Mouse (Mus musculus): ENCODE data around the gene Lrpprc.
A peak's percentile ranks its signal among the peaks of the same experiment; 100 is the strongest.

Lrpprc gene

DNA sequence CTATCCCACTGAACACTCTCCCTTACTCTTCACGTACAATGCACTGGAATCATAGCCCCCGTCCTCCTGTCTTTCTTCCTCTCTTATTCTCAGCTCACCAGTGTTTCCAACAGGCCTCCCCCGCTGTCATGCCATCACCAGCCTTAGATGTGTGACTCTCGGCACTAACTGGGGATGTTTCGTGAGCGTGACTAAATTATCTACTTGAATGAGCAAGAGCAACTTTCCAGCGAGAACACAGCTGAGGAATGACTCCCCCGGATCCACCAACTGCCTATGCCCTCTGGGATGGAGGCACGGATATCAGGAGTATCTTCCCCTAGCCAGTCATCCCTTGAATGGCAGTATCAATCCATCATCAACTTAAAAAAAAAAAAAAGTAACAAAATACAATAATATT, 66.6 kb downstream of the Lrpprc start:
- H3K27me3 ChIP-seq (ENCODE audit: insufficient read depth, low read length): no peaks in the 10 kb centered on the region
- no peak for TF ChIP-seq NANOG (IDR thresholded peaks at IDR 0.05; ENCODE audit: borderline replicate concordance, low read length)
- TF ChIP-seq POU5F1 (IDR thresholded peaks at IDR 0.05; ENCODE audit: borderline replicate concordance, low read length): no peak
- no peak for TF ChIP-seq CTCF (conservative IDR thresholded peaks at IDR 0.05; ENCODE audit: low read length)
- peaks cover 81% of the 10 kb centered on the region for H3K36me3 ChIP-seq (ENCODE audit: insufficient read depth, low read length)
- H3K4me3 ChIP-seq (replicated peaks; ENCODE audit: low read length): no peak overlapping the region
- no peaks in the 10 kb centered on the region for H3K9me3 ChIP-seq (ENCODE audit: low read length)
- H3K4me1 ChIP-seq (replicated peaks; ENCODE audit: low read depth, low read length): peaks cover 31% of the 10 kb centered on the region

DNA sequence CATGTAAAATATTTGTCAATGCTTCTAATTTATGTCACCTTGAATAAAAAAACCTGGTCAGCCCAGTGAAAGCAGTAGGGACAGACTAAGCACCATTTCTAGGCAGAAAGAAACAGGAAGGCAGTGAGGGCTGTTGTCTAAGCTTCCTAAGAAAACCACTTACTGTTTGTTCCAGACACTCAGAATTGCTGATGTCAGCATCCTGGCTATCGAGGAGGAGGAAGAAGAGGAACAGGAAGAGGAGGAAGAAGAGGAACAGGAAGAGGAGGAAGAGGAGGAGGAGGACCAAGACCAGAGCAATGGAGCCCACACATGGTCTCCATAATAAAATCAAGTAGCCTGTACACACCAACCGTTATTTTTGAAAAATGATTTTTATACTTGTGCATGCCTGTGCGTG, 71.5 kb downstream of the Lrpprc start:
- Histone ChIP-seq H3K4me3 (replicated peaks; ENCODE audit: low read length) (no peak overlapping the region), H3K27me3 (ENCODE audit: insufficient read depth, low read length) (no peaks in the 10 kb centered on the region), H3K4me1 (replicated peaks; ENCODE audit: low read depth, low read length) (peaks cover 66% of the 10 kb centered on the region), H3K9me3 (ENCODE audit: low read length) (no peaks in the 10 kb centered on the region), H3K36me3 (ENCODE audit: insufficient read depth, low read length) (peaks cover 57% of the 10 kb centered on the region)
- TF ChIP-seq CTCF (conservative IDR thresholded peaks at IDR 0.05; ENCODE audit: low read length) (no peak), NANOG (IDR thresholded peaks at IDR 0.05; ENCODE audit: borderline replicate concordance, low read length) (no peak)

DNA sequence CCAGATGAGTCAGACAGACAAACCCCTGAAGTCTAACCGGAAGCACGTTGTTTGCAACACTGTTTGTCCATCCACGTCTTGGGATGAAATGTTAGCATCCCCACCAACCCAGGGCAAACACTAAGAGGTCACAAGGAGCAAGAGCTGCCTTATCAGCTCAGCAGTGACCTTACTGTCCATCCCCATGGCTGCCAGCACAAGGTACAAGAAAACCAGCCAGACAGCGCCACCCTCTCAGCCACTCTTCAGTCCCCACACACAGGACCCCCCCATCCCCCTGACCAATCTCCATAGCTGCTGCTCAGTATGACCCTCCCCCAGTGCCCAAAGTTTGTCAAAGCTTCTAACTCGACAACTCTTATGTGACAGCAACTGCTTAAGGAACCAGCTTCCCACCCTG, 73.2 kb downstream of the Lrpprc start:
- Histone ChIP-seq H3K4me1 (replicated peaks; ENCODE audit: low read depth, low read length) (peaks cover 80% of the 10 kb centered on the region), H3K36me3 (ENCODE audit: insufficient read depth, low read length) (peaks cover 50% of the 10 kb centered on the region), H3K27me3 (ENCODE audit: insufficient read depth, low read length) (no peaks in the 10 kb centered on the region), H3K4me3 (replicated peaks; ENCODE audit: low read length) (no peak overlapping the region), H3K9me3 (ENCODE audit: low read length) (no peaks in the 10 kb centered on the region)
- TF ChIP-seq CTCF (conservative IDR thresholded peaks at IDR 0.05; ENCODE audit: low read length): no peak
- TF ChIP-seq NANOG (IDR thresholded peaks at IDR 0.05; ENCODE audit: borderline replicate concordance, low read length): no peak
- no peak for TF ChIP-seq POU5F1 (IDR thresholded peaks at IDR 0.05; ENCODE audit: borderline replicate concordance, low read length)

DNA sequence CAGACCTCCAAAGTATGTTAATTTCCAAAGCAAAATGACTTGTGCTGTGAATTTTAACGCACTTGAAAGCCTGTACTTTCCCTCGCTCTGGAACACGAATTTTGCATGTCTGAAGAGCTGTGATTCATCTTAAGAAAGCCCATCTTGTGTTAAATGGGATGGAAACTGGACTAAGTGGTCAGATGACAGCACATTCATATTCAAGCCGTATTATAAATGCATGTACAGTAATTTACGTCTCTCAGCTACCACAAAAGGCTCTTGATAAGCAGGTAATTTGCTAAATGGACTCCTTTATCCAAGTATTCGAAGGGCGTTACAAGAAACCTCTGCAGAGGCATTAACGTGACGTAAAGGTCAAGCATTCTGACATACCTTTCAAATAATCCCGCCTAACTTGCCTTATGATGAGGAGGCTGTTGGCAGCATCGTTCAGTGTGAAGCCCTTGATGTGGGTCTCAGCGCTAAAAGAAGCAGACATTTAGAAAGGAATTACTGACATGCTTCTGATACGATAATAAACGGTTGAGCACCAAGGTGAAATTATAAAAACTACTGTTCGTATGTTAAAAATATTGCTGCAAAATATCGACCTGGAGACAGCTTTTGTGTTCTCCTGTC, 74.2 kb downstream of the Lrpprc start:
- TF ChIP-seq POU5F1 (IDR thresholded peaks at IDR 0.05; ENCODE audit: borderline replicate concordance, low read length): no peak
- peak; percentile 71 for TF ChIP-seq NANOG (IDR thresholded peaks at IDR 0.05; ENCODE audit: borderline replicate concordance, low read length)
- Histone ChIP-seq H3K27me3 (ENCODE audit: insufficient read depth, low read length) (no peaks in the 10 kb centered on the region), H3K4me3 (replicated peaks; ENCODE audit: low read length) (no peak overlapping the region), H3K4me1 (replicated peaks; ENCODE audit: low read depth, low read length) (peaks cover 73% of the 10 kb centered on the region), H3K36me3 (ENCODE audit: insufficient read depth, low read length) (peaks cover 50% of the 10 kb centered on the region), H3K9me3 (ENCODE audit: low read length) (no peaks in the 10 kb centered on the region)

DNA sequence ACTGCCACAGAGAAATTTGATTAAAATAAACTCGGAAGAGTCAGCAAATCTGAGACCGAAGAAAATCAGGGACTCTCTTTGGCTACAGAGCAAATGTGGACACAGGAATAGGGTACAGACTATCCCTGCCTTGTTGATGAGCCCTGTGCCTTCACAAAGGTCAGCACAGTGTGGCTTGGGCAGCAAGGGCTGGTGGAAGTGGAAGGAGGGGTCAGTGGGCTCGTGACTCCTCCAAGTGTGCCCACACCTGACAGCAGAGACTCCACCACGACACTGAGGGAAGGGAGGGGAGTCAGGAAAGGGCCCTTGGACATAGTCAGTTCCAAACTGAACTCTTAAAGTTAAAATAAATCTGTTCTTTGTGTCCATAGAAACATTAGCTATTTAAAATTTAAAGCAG, 75.7 kb downstream of the Lrpprc start:
- Histone ChIP-seq H3K9me3 (ENCODE audit: low read length) (no peaks in the 10 kb centered on the region), H3K27me3 (ENCODE audit: insufficient read depth, low read length) (no peaks in the 10 kb centered on the region), H3K4me1 (replicated peaks; ENCODE audit: low read depth, low read length) (peaks cover 63% of the 10 kb centered on the region), H3K36me3 (ENCODE audit: insufficient read depth, low read length) (peaks cover 54% of the 10 kb centered on the region), H3K4me3 (replicated peaks; ENCODE audit: low read length) (no peak overlapping the region)
- TF ChIP-seq NANOG (IDR thresholded peaks at IDR 0.05; ENCODE audit: borderline replicate concordance, low read length) (no peak), CTCF (conservative IDR thresholded peaks at IDR 0.05; ENCODE audit: low read length) (no peak), POU5F1 (IDR thresholded peaks at IDR 0.05; ENCODE audit: borderline replicate concordance, low read length) (no peak)

DNA sequence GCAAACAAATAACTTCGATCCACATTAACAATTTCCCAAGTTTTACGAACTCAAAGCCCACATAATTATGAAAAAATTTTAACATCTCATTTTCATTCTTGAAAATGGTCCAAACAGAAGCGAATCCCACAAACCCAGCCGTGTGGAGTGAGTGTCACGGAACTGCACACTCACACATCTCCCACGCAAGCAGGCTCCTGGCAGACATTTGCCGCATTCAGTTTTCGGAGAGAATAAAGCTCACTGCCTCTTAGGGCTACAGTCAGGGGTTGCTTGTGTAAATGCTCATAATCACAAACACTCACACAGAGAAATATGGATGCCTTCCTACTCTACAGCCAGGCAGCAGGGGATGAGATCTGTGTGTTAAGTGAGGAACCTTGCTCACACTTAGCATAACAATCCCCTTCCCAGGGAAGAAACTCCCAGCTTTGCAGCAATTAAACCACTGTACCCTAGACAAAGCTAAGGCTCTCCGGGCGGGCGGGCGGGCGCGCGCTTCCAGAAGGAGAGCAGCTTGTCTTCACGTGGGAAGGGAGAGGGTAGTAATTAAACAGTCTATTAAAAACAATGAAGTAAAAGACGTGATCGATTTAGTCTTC, 76.9 kb downstream of the Lrpprc start:
- Histone ChIP-seq H3K4me1 (replicated peaks; ENCODE audit: low read depth, low read length) (peaks cover 70% of the 10 kb centered on the region), H3K36me3 (ENCODE audit: insufficient read depth, low read length) (peaks cover 67% of the 10 kb centered on the region), H3K4me3 (replicated peaks; ENCODE audit: low read length) (no peak overlapping the region), H3K9me3 (ENCODE audit: low read length) (no peaks in the 10 kb centered on the region), H3K27me3 (ENCODE audit: insufficient read depth, low read length) (no peaks in the 10 kb centered on the region)
- no peak for TF ChIP-seq CTCF (conservative IDR thresholded peaks at IDR 0.05; ENCODE audit: low read length)
- TF ChIP-seq NANOG (IDR thresholded peaks at IDR 0.05; ENCODE audit: borderline replicate concordance, low read length): peak; percentile 50; the same call in 1 of the 2 replicates

DNA sequence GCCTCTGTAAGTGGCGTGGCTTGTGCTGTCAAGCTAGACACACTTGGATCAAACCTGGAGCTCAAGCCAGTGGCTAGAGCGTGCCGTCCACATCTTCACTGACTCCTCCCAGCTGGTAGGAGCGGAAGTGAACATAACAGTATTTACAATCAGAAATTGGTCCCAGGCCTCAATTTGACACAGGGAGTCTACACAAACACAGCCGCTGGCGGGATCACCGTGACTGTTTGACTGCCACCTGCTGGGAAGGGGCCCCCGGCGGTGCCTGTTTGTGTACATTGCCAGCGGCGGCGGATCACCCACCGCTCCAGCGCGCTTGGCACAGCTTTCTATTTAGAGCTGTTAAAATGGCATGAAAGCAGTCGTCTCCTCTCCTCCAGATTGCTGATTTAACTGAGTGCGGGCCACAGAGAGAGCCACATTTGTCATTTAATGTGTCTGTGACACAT, 81.2 kb downstream of the Lrpprc start:
- peaks cover 51% of the 10 kb centered on the region for H3K4me1 ChIP-seq (replicated peaks; ENCODE audit: low read depth, low read length)
- H3K36me3 ChIP-seq (ENCODE audit: insufficient read depth, low read length): peaks cover 71% of the 10 kb centered on the region
- H3K9me3 ChIP-seq (ENCODE audit: low read length): no peaks in the 10 kb centered on the region
- no peaks in the 10 kb centered on the region for H3K27me3 ChIP-seq (ENCODE audit: insufficient read depth, low read length)
- TF ChIP-seq POU5F1 (IDR thresholded peaks at IDR 0.05; ENCODE audit: borderline replicate concordance, low read length) (no peak), CTCF (conservative IDR thresholded peaks at IDR 0.05; ENCODE audit: low read length) (no peak), NANOG (IDR thresholded peaks at IDR 0.05; ENCODE audit: borderline replicate concordance, low read length) (no peak)
- 0 out of 2 replicates have a peak overlapping the region, but pooled peaks have one; percentile 20 for H3K4me3 ChIP-seq (replicated peaks; ENCODE audit: low read length)

DNA sequence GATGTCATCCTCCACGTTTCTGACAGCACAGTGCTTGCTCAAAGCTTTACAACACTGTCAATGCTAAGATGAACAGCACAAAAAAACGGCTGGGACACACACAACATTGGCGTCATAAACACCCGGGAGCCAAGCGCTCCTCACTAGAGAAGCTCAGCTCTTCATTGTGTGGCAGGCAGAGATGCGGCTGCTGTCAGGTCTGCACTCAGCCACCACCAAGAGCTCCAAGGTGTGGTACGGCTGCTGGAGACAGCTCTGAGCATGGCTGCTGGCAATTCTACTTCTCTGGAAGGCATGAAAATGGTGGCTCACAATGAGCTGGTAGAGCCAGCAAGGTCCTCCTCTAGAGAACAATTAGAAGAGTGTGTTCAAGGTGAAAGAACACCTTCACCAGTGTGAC, 81.8 kb downstream of the Lrpprc start:
- H3K4me1 ChIP-seq (replicated peaks; ENCODE audit: low read depth, low read length): peaks cover 51% of the 10 kb centered on the region
- TF ChIP-seq CTCF (conservative IDR thresholded peaks at IDR 0.05; ENCODE audit: low read length) (no peak), NANOG (IDR thresholded peaks at IDR 0.05; ENCODE audit: borderline replicate concordance, low read length) (no peak), POU5F1 (IDR thresholded peaks at IDR 0.05; ENCODE audit: borderline replicate concordance, low read length) (no peak)
- no peaks in the 10 kb centered on the region for H3K27me3 ChIP-seq (ENCODE audit: insufficient read depth, low read length)
- H3K4me3 ChIP-seq (replicated peaks; ENCODE audit: low read length): 0 out of 2 replicates have a peak overlapping the region, but pooled peaks have one; percentile 20
- no peaks in the 10 kb centered on the region for H3K9me3 ChIP-seq (ENCODE audit: low read length)
- H3K36me3 ChIP-seq (ENCODE audit: insufficient read depth, low read length): peaks cover 75% of the 10 kb centered on the region

DNA sequence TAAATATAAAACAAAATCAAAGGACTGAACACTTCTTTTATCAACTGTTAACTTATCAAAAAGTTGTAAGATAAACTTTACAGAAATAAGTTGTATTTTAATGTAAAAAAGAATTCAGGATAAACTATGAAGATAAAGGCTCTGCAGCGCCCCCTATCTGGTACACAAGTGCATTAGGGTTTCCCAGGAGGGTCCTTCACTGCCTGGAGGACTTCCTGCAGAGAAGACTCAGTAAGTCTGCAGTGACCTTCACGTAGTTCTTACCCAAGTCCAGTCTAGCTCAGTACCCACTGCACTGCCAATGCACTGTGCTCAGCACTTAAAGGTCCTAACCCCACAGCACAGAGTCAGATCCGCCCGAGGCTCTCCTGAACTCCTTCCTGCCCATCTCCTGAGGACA, 83.2 kb downstream of the Lrpprc start:
- no peak overlapping the region for H3K4me3 ChIP-seq (replicated peaks; ENCODE audit: low read length)
- H3K9me3 ChIP-seq (ENCODE audit: low read length): no peaks in the 10 kb centered on the region
- TF ChIP-seq POU5F1 (IDR thresholded peaks at IDR 0.05; ENCODE audit: borderline replicate concordance, low read length) (no peak), CTCF (conservative IDR thresholded peaks at IDR 0.05; ENCODE audit: low read length) (peak; percentile 76), NANOG (IDR thresholded peaks at IDR 0.05; ENCODE audit: borderline replicate concordance, low read length) (no peak)

More for the DNA sequence above, 83.2 kb downstream of the Lrpprc start:
- H3K27me3 ChIP-seq (ENCODE audit: insufficient read depth, low read length): no peaks in the 10 kb centered on the region
- peaks cover 46% of the 10 kb centered on the region for H3K4me1 ChIP-seq (replicated peaks; ENCODE audit: low read depth, low read length)
- peaks cover 69% of the 10 kb centered on the region for H3K36me3 ChIP-seq (ENCODE audit: insufficient read depth, low read length)
